Mouse (Mus musculus) CH12.LX (cell line): Measurements from ENCODE around the gene Med22.
"Not testable (repeated sequence)": the region's sequence is repeated elsewhere in the genome, so short reads cannot be mapped to it uniquely, and the experiment has no call there.

ENCODE experiments used
- CTCF ChIP-seq, 2 experiments: IDR thresholded peaks in 1 of 2; conservative IDR thresholded peaks in 1 of 2; 2 replicates each; pipeline ENCODE4 v1.5.1; 2011 to 2012; ENCODE audit warnings: low read depth in 2 of 2, low read length in 2 of 2, improper control_type of control experiment in 1 of 2, inconsistent platforms in 1 of 2, mild to moderate bottlenecking in 1 of 2, moderate library complexity in 1 of 2
- EP300 ChIP-seq: IDR thresholded peaks from 2 replicates; pipeline ENCODE4 v1.6.1; 2011; ENCODE audit warnings: low read length, improper control_type of control experiment

DNA sequence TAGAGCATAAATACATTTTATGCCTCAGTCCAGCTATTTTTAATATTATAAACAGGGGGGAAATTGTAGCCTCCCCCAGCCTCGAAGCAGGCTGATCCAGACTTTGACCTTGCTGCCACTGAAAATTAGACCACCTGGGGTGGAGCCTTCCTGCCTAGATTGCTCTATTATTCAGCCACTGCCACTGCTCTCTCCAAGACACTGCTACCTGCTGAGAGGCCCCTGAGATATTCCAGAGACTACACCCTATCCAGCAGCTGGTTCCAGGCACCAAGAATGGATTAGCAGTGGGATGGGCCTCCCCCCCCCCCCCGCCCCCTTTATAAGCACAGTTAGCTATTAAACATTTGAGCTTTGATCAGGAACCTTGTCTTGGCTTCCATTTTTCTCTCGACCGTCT is 24.3 kb downstream of the Med22 start:
- TF ChIP-seq EP300; CTCF (conservative IDR thresholded peaks at IDR 0.05 in 1 of 2, IDR thresholded peaks at IDR 0.05 in 1 of 2; ENCODE audit: low read depth in 2 of 2, low read length in 2 of 2): not testable (repeated sequence)
